Mouse (Mus musculus) hindbrain, embryonic 14.5 days (tissue): ENCODE data around the gene Slc37a3. TPM values are rescaled to one million over a fixed set of nuclear protein-coding genes. Genes with fewer than 3 reads are reported as not detected.

ENCODE experiments used
- ATAC-seq: fragments of 200-750 bp; cut with Nextera tagmentation; 2 replicates; pipeline ENCODE4 v1.8.0; 2017; ENCODE audit warnings: moderate number of reproducible peaks, mild to moderate bottlenecking, moderate TSS enrichment, moderate library complexity; ENCODE audit not compliant: low FRiP score
- DNase-seq: peaks from one replicate; pipeline ENCODE4 v3.0.0-alpha.2; 2015; ENCODE audit warnings: low spot score
- H3K27ac ChIP-seq: fragments of 300-500 bp; sonication (generic); 2 replicates; pipeline ENCODE4 v1.5.1; 2014; ENCODE audit warnings: mild to moderate bottlenecking, moderate library complexity
- H3K27me3 ChIP-seq: fragments of 300-500 bp; sonication (generic); 2 replicates; pipeline ENCODE4 v1.6.1; 2014; ENCODE audit warnings: mild to moderate bottlenecking, low read length, mixed read lengths; ENCODE audit not compliant: control insufficient read depth, insufficient read depth
- H3K36me3 ChIP-seq: fragments of 300-500 bp; sonication (generic); replicated peaks from 2 replicates; pipeline ENCODE4 v1.6.1; 2014; ENCODE audit not compliant: control insufficient read depth, insufficient read depth
- H3K4me1 ChIP-seq: fragments of 300-500 bp; sonication (generic); replicated peaks from 2 replicates; pipeline ENCODE4 v1.6.1; 2014; ENCODE audit warnings: antibody characterized with exemption, low read length, mixed read lengths; ENCODE audit not compliant: control insufficient read depth, insufficient read depth
- H3K4me2 ChIP-seq: fragments of 300-500 bp; sonication (generic); replicated peaks from 2 replicates; pipeline ENCODE4 v1.6.1; 2014; ENCODE audit warnings: mild to moderate bottlenecking, moderate library complexity
- H3K4me3 ChIP-seq: fragments of 300-500 bp; sonication (generic); replicated peaks from 2 replicates; pipeline ENCODE4 v1.5.1; 2014; ENCODE audit warnings: mild to moderate bottlenecking, low read length
- H3K9ac ChIP-seq: fragments of 300-500 bp; sonication (generic); 2 replicates; pipeline ENCODE4 v1.6.1; 2014
- H3K9me3 ChIP-seq: fragments of 300-500 bp; sonication (generic); 2 replicates; pipeline ENCODE4 v1.6.1; 2016; ENCODE audit warnings: low read length; ENCODE audit not compliant: control insufficient read depth
- WGBS: fragments of 180-500 bp; shearing (Covaris S2); extraction: QIAGEN DNeasy Blood & Tissue Kit; methylation state at CpG from one replicate; pipeline ENCODE4 v1.1.7; 2014; 5-methylcytosine and 5-hydroxymethylcytosine counted together
- polyA plus RNA-seq: library from polyadenylated mRNA; unstranded; fragments of >200 nt; fragmentation: Nextera tagmentation; extraction: Ambion mirVana; gene quantifications from 2 replicates; pipeline ENCODE4 v1.2.1, GENCODE M21; 2014

Gene Slc37a3
- polyA plus RNA-seq, 1 experiment from 2014 or later = 62.4 TPM

- WGBS = 52% methylated on average over 3 of the region's 5 CpGs
- no peaks in the 10 kb centered on the region for H3K36me3 ChIP-seq
- H3K9me3 ChIP-seq = no peaks in the 10 kb centered on the region
- peaks cover 14% of the 10 kb centered on the region for H3K4me1 ChIP-seq
- DNase-seq = peak; percentile 62
- no peaks in the 10 kb centered on the region for H3K27me3 ChIP-seq
- no peak overlapping the region for H3K4me2 ChIP-seq
- no peak overlapping the region for H3K4me3 ChIP-seq
- no peak overlapping the region for H3K27ac ChIP-seq
- H3K9ac ChIP-seq = no peak overlapping the region
- no peak for ATAC-seq
Observed at GRCm38 (mm10) chr6:39415762-39416161, 38.3 kb upstream of the Slc37a3 start.

DNA sequence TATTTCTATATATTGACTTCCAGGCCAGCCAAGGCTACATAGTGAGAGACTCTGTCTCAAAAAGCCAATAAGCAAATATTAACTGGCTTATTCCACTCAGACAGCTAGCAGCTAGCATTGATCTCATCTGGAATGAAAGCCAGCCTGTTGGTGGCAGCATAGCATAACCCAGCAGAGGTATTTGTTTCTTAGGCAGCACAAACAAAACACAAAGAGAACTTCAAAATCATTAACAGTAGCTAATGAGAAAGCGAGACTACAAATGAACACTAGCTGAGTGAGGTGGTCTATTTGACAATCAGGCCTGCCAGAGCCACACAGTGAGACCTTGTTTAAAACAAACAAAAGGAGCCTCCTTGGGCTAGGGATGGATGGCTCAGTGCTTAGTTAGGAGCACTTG lies 36.6 kb upstream of the Slc37a3 start:
- Histone ChIP-seq H3K9me3 (no peaks in the 10 kb centered on the region), H3K9ac (no peak overlapping the region), H3K27me3 (no peaks in the 10 kb centered on the region), H3K4me1 (peaks cover 14% of the 10 kb centered on the region), H3K36me3 (peaks cover 6% of the 10 kb centered on the region), H3K4me3 (no peak overlapping the region), H3K4me2 (no peak overlapping the region), H3K27ac (no peak overlapping the region)
- ATAC-seq (no peak), DNase-seq (no peak)
- WGBS = 53% methylated on average over 1 of the region's 1 CpGs

GRCm38 (mm10) chr6:39406480-39406879 lies 29.0 kb upstream of the Slc37a3 start:
- Histone ChIP-seq H3K4me1 (no peaks in the 10 kb centered on the region), H3K9ac (no peak overlapping the region), H3K27ac (no peak overlapping the region), H3K4me2 (no peak overlapping the region), H3K4me3 (no peak overlapping the region), H3K9me3 (no peaks in the 10 kb centered on the region), H3K27me3 (no peaks in the 10 kb centered on the region), H3K36me3 (peaks cover 65% of the 10 kb centered on the region)
- ATAC-seq = no peak
- WGBS = 95% methylated on average over 5 of the region's 5 CpGs
- DNase-seq = no peak

DNA sequence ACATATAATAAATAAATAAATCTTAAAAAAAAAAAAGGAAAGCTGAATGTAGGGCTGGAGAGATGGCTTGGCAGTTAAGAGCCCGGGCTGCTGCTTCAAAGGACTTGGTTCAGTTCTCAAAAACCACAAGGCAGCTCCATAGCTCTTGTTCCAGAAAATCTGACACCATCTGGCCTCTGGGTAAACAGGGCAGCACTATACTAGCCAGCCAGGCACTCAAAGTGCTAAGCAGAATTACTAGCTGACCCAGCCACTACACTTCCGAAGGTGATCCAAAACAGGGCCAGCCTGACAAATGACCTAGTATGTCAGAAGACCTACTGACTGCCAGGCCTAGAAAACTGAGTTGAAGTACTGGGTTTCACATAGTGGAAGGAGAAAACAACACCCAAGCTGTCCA lies 25.7 kb upstream of the Slc37a3 start:
- H3K9ac ChIP-seq = no peak overlapping the region
- H3K4me2 ChIP-seq = no peak overlapping the region
- ATAC-seq (no peak), DNase-seq (no peak)
- H3K4me3 ChIP-seq = no peak overlapping the region
- H3K4me1 ChIP-seq = no peaks in the 10 kb centered on the region
- no peaks in the 10 kb centered on the region for H3K9me3 ChIP-seq
- H3K36me3 ChIP-seq = peaks cover 87% of the 10 kb centered on the region
- no peaks in the 10 kb centered on the region for H3K27me3 ChIP-seq
- WGBS = 91% methylated on average over 2 of the region's 2 CpGs
- no peak overlapping the region for H3K27ac ChIP-seq

GRCm38 (mm10) chr6:39400343-39400742 lies 22.9 kb upstream of the Slc37a3 start:
- Histone ChIP-seq H3K4me3 (no peak overlapping the region), H3K36me3 (peaks cover 86% of the 10 kb centered on the region), H3K9me3 (no peaks in the 10 kb centered on the region), H3K9ac (no peak overlapping the region), H3K4me1 (no peaks in the 10 kb centered on the region), H3K27me3 (no peaks in the 10 kb centered on the region), H3K27ac (no peak overlapping the region), H3K4me2 (no peak overlapping the region)
- no peak for DNase-seq
- no peak for ATAC-seq
- 60% methylated on average over 7 of the region's 7 CpGs for WGBS

DNA sequence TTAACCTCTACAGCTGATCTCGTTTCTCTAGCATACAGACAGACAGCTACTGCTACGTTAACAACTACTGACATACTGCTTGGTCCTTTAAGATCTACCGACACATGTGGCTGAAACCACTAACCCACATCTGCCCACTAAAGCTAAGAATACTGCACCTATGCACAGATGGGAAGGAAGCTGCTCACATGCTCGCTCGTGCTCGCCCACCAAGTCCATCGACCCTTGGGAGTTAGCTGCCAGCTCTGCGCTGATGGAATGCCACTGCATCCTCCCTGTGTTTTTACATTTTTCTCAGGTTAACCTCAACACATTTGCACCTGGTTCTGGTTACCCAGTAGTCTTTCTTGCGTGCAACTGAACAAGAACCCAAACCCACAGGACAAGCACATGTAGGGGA lies 20.9 kb upstream of the Slc37a3 start:
- H3K4me1 ChIP-seq = no peaks in the 10 kb centered on the region
- WGBS = 94% methylated on average over 9 of the region's 9 CpGs

GRCm38 (mm10) chr6:39397046-39397445 lies 19.6 kb upstream of the Slc37a3 start:
- Histone ChIP-seq H3K4me2 (no peak overlapping the region), H3K27ac (no peak overlapping the region), H3K27me3 (no peaks in the 10 kb centered on the region), H3K4me1 (no peaks in the 10 kb centered on the region), H3K36me3 (peaks cover 68% of the 10 kb centered on the region), H3K4me3 (no peak overlapping the region), H3K9me3 (no peaks in the 10 kb centered on the region), H3K9ac (no peak overlapping the region)
- no peak for ATAC-seq
- 95% methylated on average over 6 of the region's 6 CpGs for WGBS
- no peak for DNase-seq

More for the DNA sequence above, 20.9 kb upstream of the Slc37a3 start:
- H3K9me3 ChIP-seq = no peaks in the 10 kb centered on the region
- H3K9ac ChIP-seq = no peak overlapping the region
- H3K36me3 ChIP-seq = peaks cover 71% of the 10 kb centered on the region
- H3K4me3 ChIP-seq = no peak overlapping the region
- no peak overlapping the region for H3K27ac ChIP-seq
- no peak overlapping the region for H3K4me2 ChIP-seq
- DNase-seq (no peak), ATAC-seq (no peak)
- H3K27me3 ChIP-seq = no peaks in the 10 kb centered on the region

DNA sequence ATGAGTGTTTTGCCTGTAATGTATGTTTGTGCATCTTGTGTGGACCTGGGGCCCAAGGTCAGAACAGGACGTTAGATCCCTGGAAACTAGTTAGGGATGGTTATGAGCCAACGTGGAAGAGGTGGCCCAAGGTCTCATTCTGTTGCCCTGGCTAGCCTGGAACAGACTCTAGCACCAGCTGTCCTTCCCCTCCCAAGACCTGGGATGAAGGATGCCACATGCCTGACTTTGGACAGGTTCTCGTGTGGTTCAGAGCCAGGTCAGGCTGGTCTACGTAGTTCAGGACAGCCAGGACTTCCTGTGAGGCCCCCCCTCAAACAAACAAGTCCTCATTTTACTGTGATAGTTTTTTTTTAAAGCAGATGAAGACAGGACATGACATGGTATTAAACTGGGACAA lies 18.4 kb upstream of the Slc37a3 start:
- Histone ChIP-seq H3K9ac (no peak overlapping the region), H3K4me1 (no peaks in the 10 kb centered on the region), H3K4me2 (no peak overlapping the region), H3K4me3 (no peak overlapping the region), H3K27me3 (no peaks in the 10 kb centered on the region), H3K36me3 (peaks cover 64% of the 10 kb centered on the region), H3K9me3 (no peaks in the 10 kb centered on the region), H3K27ac (no peak overlapping the region)
- no peak for ATAC-seq
- 86% methylated on average over 4 of the region's 4 CpGs for WGBS
- no peak for DNase-seq

DNA sequence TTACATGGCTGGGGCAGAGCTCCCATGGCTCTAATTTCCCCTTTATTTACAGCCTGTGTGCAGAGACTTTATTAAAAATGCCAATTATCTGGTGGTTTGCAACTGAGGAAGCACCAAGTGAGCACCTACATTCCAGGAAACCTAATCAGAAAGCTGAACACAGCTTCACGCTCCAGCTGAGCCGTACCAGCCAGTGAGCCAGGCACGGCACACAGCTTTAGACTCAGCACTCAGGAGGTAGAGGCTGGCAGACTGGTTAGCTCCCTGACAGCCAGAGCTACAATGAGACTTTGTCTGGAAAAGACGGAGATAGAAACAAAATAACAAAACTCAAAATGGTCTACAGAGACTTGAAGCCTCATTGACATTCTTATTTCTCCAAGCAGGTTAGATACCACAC lies 18.0 kb upstream of the Slc37a3 start:
- Histone ChIP-seq H3K4me2 (no peak overlapping the region), H3K27ac (no peak overlapping the region), H3K9me3 (no peaks in the 10 kb centered on the region), H3K27me3 (no peaks in the 10 kb centered on the region), H3K4me1 (no peaks in the 10 kb centered on the region), H3K36me3 (peaks cover 65% of the 10 kb centered on the region), H3K4me3 (no peak overlapping the region), H3K9ac (no peak overlapping the region)
- ATAC-seq = peak; percentile 48; the same call in 1 of the 2 replicates
- 73% methylated on average over 4 of the region's 4 CpGs for WGBS
- no peak for DNase-seq

- ATAC-seq = no peak
- 97% methylated on average over 2 of the region's 2 CpGs for WGBS
- DNase-seq = no peak
Observed at GRCm38 (mm10) chr6:39389988-39390387, 12.5 kb upstream of the Slc37a3 start.

More at GRCm38 (mm10) chr6:39389988-39390387, 12.5 kb upstream of the Slc37a3 start:
- H3K27ac ChIP-seq = no peak overlapping the region
- H3K4me3 ChIP-seq = no peak overlapping the region
- no peak overlapping the region for H3K4me2 ChIP-seq
- H3K9me3 ChIP-seq = no peaks in the 10 kb centered on the region
- peaks cover 28% of the 10 kb centered on the region; the same call in 1 of the 2 replicates for H3K36me3 ChIP-seq
- no peak overlapping the region for H3K9ac ChIP-seq
- H3K27me3 ChIP-seq = no peaks in the 10 kb centered on the region
- H3K4me1 ChIP-seq = no peaks in the 10 kb centered on the region
